Comparison of ENCODE assay signal across 18 mouse cellular contexts in genomic region chr5:144591248-144591880, GRCm38 (mm10). TPM values are rescaled to one million over a fixed set of nuclear protein-coding genes. Genes with fewer than 3 reads are reported as not detected.
DNase-seq lines count a peak whose midpoint lies in the region; ATAC-seq and TF ChIP-seq lines count a peak whose summit lies in the region.
"Had no signal": no experiment of that assay in that cellular context is flagged by ENCODE, and none has a peak within 500 bp of the region (broad histone marks: within the 10 kb centered on the region; RNA-seq: fewer than 3 reads in every experiment).

No protein-coding gene starts in this region.

- 16% methylated on average over 12 of the region's 12 CpGs for WGBS in forebrain, embryonic 14.5 days
- 15% methylated on average over 12 of the region's 12 CpGs for WGBS in hindbrain, postnatal 0 days
- 16% methylated on average over 12 of the region's 12 CpGs for WGBS in midbrain, postnatal 0 days

- no peak overlapping the region for H3K4me3 ChIP-seq in forebrain, embryonic 14.5 days (ENCODE audit: low read depth, low read length)
- no peak overlapping the region for H3K4me3 ChIP-seq in hindbrain, postnatal 0 days (ENCODE audit: low read length)
- no peak overlapping the region for H3K4me3 ChIP-seq in midbrain, postnatal 0 days (ENCODE audit: low read depth, low read length)
- H3K4me3 ChIP-seq: embryonic facial prominence, embryonic 10.5 days; erythroblast, embryonic 14.5 days had no signal

- peaks cover 5% of the 10 kb centered on the region; the same call in 1 of the 2 replicates for H3K4me1 ChIP-seq in forebrain, embryonic 14.5 days (ENCODE audit: control insufficient read depth, insufficient read depth, low read length)
- H3K4me1 ChIP-seq in hindbrain, postnatal 0 days (ENCODE audit: insufficient read depth, low read length), result no peaks in the 10 kb centered on the region
- 0 out of 2 replicates have a peak, but pooled peaks cover 4% of the 10 kb centered on the region for H3K4me1 ChIP-seq in midbrain, postnatal 0 days (ENCODE audit: insufficient read depth, low read length)
- H3K4me1 ChIP-seq: embryonic facial prominence, embryonic 10.5 days had no signal

- no peaks in the 10 kb centered on the region for H3K27me3 ChIP-seq in forebrain, embryonic 14.5 days (replicated peaks; ENCODE audit: control insufficient read depth, insufficient read depth, low read length)
- H3K27me3 ChIP-seq in hindbrain, postnatal 0 days (ENCODE audit: insufficient read depth, low read length), result no peaks in the 10 kb centered on the region
- H3K27me3 ChIP-seq in midbrain, postnatal 0 days (ENCODE audit: insufficient read depth, low read length), result no peaks in the 10 kb centered on the region

- H3K4me2 ChIP-seq in forebrain, embryonic 14.5 days (ENCODE audit: low read length), result no peak overlapping the region
- H3K4me2 ChIP-seq in hindbrain, postnatal 0 days (ENCODE audit: low read depth, low read length), result no peak overlapping the region
- 0 out of 2 replicates have a peak overlapping the region, but pooled peaks have one; percentile 6 for H3K4me2 ChIP-seq in midbrain, postnatal 0 days (ENCODE audit: low read depth, low read length, poor library complexity, severe bottlenecking)

- ATAC-seq in forebrain, embryonic 14.5 days, result peak; percentile 66
- peak; percentile 12; the same call in 1 of the 2 replicates for ATAC-seq in hindbrain, postnatal 0 days
- ATAC-seq in midbrain, postnatal 0 days (ENCODE audit: low FRiP score), result peak; percentile 31; the same call in 1 of the 2 replicates
- ATAC-seq in inflammation-experienced regulatory T-cells, adult 6 months, result no peak
- ATAC-seq: liver, postnatal 0 days had no signal

- peak overlapping the region; percentile 48; the same call in 1 of the 2 replicates for H3K27ac ChIP-seq in forebrain, embryonic 14.5 days (ENCODE audit: low read depth, low read length)
- H3K27ac ChIP-seq in hindbrain, postnatal 0 days, result no peak overlapping the region
- peak overlapping the region; percentile 32; the same call in 1 of the 2 replicates for H3K27ac ChIP-seq in midbrain, postnatal 0 days (ENCODE audit: low read depth, low read length)
- H3K27ac ChIP-seq: embryonic facial prominence, embryonic 10.5 days had no signal

- no peaks in the 10 kb centered on the region; the same call in 1 of the 2 replicates for H3K9me3 ChIP-seq in forebrain, embryonic 14.5 days (replicated peaks; ENCODE audit: control insufficient read depth, low read length)
- H3K9me3 ChIP-seq in hindbrain, postnatal 0 days (ENCODE audit: low read length), result no peaks in the 10 kb centered on the region; the same call in 1 of the 2 replicates
- H3K9me3 ChIP-seq in midbrain, postnatal 0 days (ENCODE audit: low read length), result no peaks in the 10 kb centered on the region

- peak; percentile 42 for DNase-seq in embryo, embryonic 10.5 days (ENCODE audit: low spot score)
- DNase-seq in forebrain, embryonic 14.5 days (ENCODE audit: low spot score), result peak; percentile 69
- DNase-seq in hindbrain, postnatal 0 days (ENCODE audit: low spot score), result no peak
- DNase-seq in midbrain, postnatal 0 days (ENCODE audit: low spot score), result no peak
- DNase-seq in left cerebral cortex, adult 8-10 months (ENCODE audit: low spot score in 2 of 2), result no peak
- DNase-seq in thymus, postnatal 36 days, result no peak
- no peak for DNase-seq in cerebellum, postnatal 4 days (ENCODE audit: low spot score in 2 of 2)
- DNase-seq: cerebellum, adult 11 months; heart, adult 18-20 months; liver, postnatal 0 days; lung, postnatal 36 days; right cerebral cortex, postnatal 25 days had no signal

- TF ChIP-seq CTCF in hindbrain, postnatal 0 days (IDR thresholded peaks at IDR 0.05; ENCODE audit: low read depth), result no peak
- no peak for TF ChIP-seq CTCF in midbrain, postnatal 0 days (IDR thresholded peaks at IDR 0.05)

- H3K36me3 ChIP-seq in forebrain, embryonic 14.5 days (ENCODE audit: control insufficient read depth, insufficient read depth, low read length), result no peaks in the 10 kb centered on the region
- no peaks in the 10 kb centered on the region for H3K36me3 ChIP-seq in hindbrain, postnatal 0 days (ENCODE audit: insufficient read depth, low read length)
- H3K36me3 ChIP-seq in midbrain, postnatal 0 days (ENCODE audit: insufficient read depth, low read length), result no peaks in the 10 kb centered on the region
- H3K36me3 ChIP-seq: embryonic facial prominence, embryonic 10.5 days had no signal

- H3K9ac ChIP-seq in forebrain, embryonic 14.5 days (ENCODE audit: low read length), result no peak overlapping the region
- H3K9ac ChIP-seq in hindbrain, postnatal 0 days (replicated peaks; ENCODE audit: low read length), result no peak overlapping the region
- H3K9ac ChIP-seq in midbrain, postnatal 0 days (replicated peaks; ENCODE audit: low read length, poor library complexity, severe bottlenecking), result no peak overlapping the region
- H3K9ac ChIP-seq: liver, postnatal 0 days had no signal

RNA-seq across cellular contexts. Expression of gene Nptx2, which starts 45.7 kb away (rescaled TPM):
- polyA plus RNA-seq in forebrain, embryonic 14.5 days (2014; fragmentation: Nextera tagmentation; extraction: Ambion mirVana), result 3.0 TPM in 2 replicates
- 36.1 and 38.2 TPM in 2 replicates for total RNA-seq in hindbrain, postnatal 0 days (2014; rRNA removed)
- polyA plus RNA-seq in hindbrain, postnatal 0 days (2015; fragmentation: Nextera tagmentation; extraction: Ambion mirVana), result 7.6 and 7.8 TPM in 2 replicates
- 45.0 and 45.8 TPM in 2 replicates for total RNA-seq in midbrain, postnatal 0 days (2014; rRNA removed)
- polyA plus RNA-seq in midbrain, postnatal 0 days (2015; fragmentation: Nextera tagmentation; extraction: Ambion mirVana), result 14.0 and 14.2 TPM in 2 replicates
- polyA plus RNA-seq in inflammation-experienced regulatory T-cells, adult 6 months (2017; shearing (Covaris generic)), result not detected
- 10 to 100 TPM; 44.2 to 70.5 (median 65.1) TPM for total RNA-seq in left cerebral cortex, adult 8-10 months (2022)
- total RNA-seq: gastrocnemius, adult 18-20 months; monocyte, adult 5-6 weeks had no signal
- polyA plus RNA-seq: C2C12; erythroblast, embryonic 14.5 days; liver, postnatal 0 days had no signal

Comparison
In these comparisons a context has a peak if more than half of its experiments do, and no peak if none do; other contexts are left out.
1. DNase-seq: peak in embryo, embryonic 10.5 days (single experiment) and forebrain, embryonic 14.5 days (single experiment); none in hindbrain, postnatal 0 days (single experiment), midbrain, postnatal 0 days (single experiment), left cerebral cortex, adult 8-10 months (0 of 2), thymus, postnatal 36 days (0 of 2) and cerebellum, postnatal 4 days (0 of 2).